Mouse (Mus musculus) heart, embryonic 12.5 days (tissue): ENCODE measurements at regions not wholly inside any gene's neighbourhood (a gene's known extent, or its start where the extent isn't known, plus 50 kb on each side); places are given as distances from the start of the nearest gene placed in this dataset.

ENCODE experiments used
- ATAC-seq: fragments of 200-750 bp; cut with Nextera tagmentation; 2 replicates; pipeline ENCODE4 v1.8.0; 2017; ENCODE audit warnings: moderate TSS enrichment, moderate library complexity; ENCODE audit not compliant: insufficient number of reproducible peaks, low FRiP score
- H3K27ac ChIP-seq: fragments of 300-500 bp; sonication (generic); 2 replicates; pipeline ENCODE4 v1.5.1; 2016; ENCODE audit warnings: mild to moderate bottlenecking, moderate library complexity; ENCODE audit not compliant: poor library complexity, severe bottlenecking
- H3K27me3 ChIP-seq: fragments of 300-500 bp; sonication (generic); replicated peaks from 2 replicates; pipeline ENCODE4 v1.6.1; 2016; ENCODE audit warnings: mild to moderate bottlenecking, moderate library complexity
- H3K36me3 ChIP-seq: fragments of 300-500 bp; sonication (generic); 2 replicates; pipeline ENCODE4 v1.6.1; 2016; ENCODE audit warnings: mild to moderate bottlenecking, moderate library complexity
- H3K4me1 ChIP-seq: fragments of 300-500 bp; sonication (generic); replicated peaks from 2 replicates; pipeline ENCODE4 v1.6.1; 2016; ENCODE audit warnings: mild to moderate bottlenecking
- H3K4me2 ChIP-seq: fragments of 300-500 bp; sonication (generic); 2 replicates; pipeline ENCODE4 v1.6.1; 2016; ENCODE audit warnings: mild to moderate bottlenecking, moderate library complexity
- H3K4me3 ChIP-seq: fragments of 300-500 bp; sonication (generic); 2 replicates; pipeline ENCODE4 v1.5.1; 2016; ENCODE audit warnings: mild to moderate bottlenecking
- H3K9ac ChIP-seq: fragments of 300-500 bp; sonication (generic); 2 replicates; pipeline ENCODE4 v1.6.1; 2016; ENCODE audit warnings: mild to moderate bottlenecking, moderate library complexity
- H3K9me3 ChIP-seq: fragments of 300-500 bp; sonication (generic); replicated peaks from 2 replicates; pipeline ENCODE4 v1.6.1; 2016; ENCODE audit warnings: mild to moderate bottlenecking, moderate library complexity
- WGBS: fragments of 180-500 bp; shearing (Covaris S2); methylation state at CpG from one replicate; pipeline ENCODE4 v1.1.7; 2016; 5-methylcytosine and 5-hydroxymethylcytosine counted together

- Histone ChIP-seq H3K4me3 (no peak overlapping the region), H3K36me3 (no peaks in the 10 kb centered on the region), H3K9me3 (no peaks in the 10 kb centered on the region), H3K27me3 (no peaks in the 10 kb centered on the region), H3K4me1 (no peaks in the 10 kb centered on the region), H3K27ac (no peak overlapping the region), H3K9ac (no peak overlapping the region), H3K4me2 (no peak overlapping the region)
- 75% methylated on average over 13 of the region's 13 CpGs for WGBS
- ATAC-seq, result no peak
Observed at GRCm38 (mm10) chr2:178927038-178927660, 496.8 kb downstream of the Cdh26 start.

DNA sequence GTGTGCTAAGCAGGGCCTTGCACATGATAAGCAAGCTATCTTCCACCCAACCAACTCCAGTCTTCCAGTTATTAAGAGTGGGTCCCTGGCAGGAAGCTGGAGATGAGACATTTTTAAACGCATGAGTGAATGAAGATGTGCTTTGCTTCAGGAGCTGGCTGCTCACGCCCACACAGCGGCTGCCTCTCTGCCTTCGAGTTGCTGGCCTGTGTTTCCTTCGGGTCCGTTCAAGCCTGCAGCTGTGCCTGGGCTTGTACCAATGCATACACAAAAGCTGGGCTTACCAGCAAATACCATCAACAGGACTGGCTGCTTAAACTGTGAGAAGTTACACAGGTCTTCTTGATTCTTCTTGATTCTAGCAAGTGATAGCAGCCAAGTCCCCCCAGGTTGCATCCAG is 498.7 kb downstream of the Cdh26 start:
- H3K4me3 ChIP-seq, result no peak overlapping the region
- H3K27ac ChIP-seq, result no peak overlapping the region
- 81% methylated on average over 6 of the region's 6 CpGs for WGBS
- no peak for ATAC-seq
- H3K4me1 ChIP-seq, result no peaks in the 10 kb centered on the region
- H3K9me3 ChIP-seq, result no peaks in the 10 kb centered on the region
- H3K27me3 ChIP-seq, result no peaks in the 10 kb centered on the region
- H3K36me3 ChIP-seq, result no peaks in the 10 kb centered on the region
- no peak overlapping the region for H3K9ac ChIP-seq
- H3K4me2 ChIP-seq, result no peak overlapping the region

DNA sequence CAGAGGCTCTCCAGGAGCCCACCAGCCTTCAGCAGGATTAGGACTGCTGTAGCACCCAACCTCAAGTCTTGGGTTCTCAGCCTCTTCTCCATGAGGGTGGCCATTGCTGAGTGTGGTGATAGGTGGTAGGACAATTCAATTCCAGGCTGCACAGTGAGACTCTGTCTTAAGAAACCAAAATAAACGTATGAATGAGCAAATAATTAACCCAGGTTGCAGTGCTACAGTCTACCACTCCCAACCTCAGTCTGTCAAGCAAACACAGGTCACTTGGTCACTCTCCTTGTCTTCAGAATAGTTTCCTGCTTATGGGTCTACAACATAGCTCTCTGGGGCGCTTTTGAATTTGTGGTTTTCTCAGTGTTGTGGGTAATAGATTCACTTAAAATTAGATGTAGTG is 499.8 kb downstream of the Cdh26 start:
- H3K4me1 ChIP-seq, result no peaks in the 10 kb centered on the region
- H3K27me3 ChIP-seq, result no peaks in the 10 kb centered on the region
- WGBS, result 61% methylated on average over 2 of the region's 2 CpGs
- no peak overlapping the region for H3K4me2 ChIP-seq
- H3K36me3 ChIP-seq, result no peaks in the 10 kb centered on the region
- H3K9me3 ChIP-seq, result no peaks in the 10 kb centered on the region
- H3K9ac ChIP-seq, result no peak overlapping the region
- ATAC-seq, result no peak
- no peak overlapping the region for H3K27ac ChIP-seq
- H3K4me3 ChIP-seq, result no peak overlapping the region

GRCm38 (mm10) chr2:178948471-178948870 is 493.8 kb upstream of the Cdh4 start:
- no peak overlapping the region for H3K4me3 ChIP-seq
- no peak overlapping the region for H3K4me2 ChIP-seq
- H3K9ac ChIP-seq, result no peak overlapping the region
- no peak for ATAC-seq
- H3K4me1 ChIP-seq, result peaks cover 15% of the 10 kb centered on the region; the same call in 1 of the 2 replicates
- H3K9me3 ChIP-seq, result no peaks in the 10 kb centered on the region
- no peak overlapping the region for H3K27ac ChIP-seq
- no peaks in the 10 kb centered on the region for H3K36me3 ChIP-seq
- WGBS, result 52% methylated on average over 6 of the region's 6 CpGs
- no peaks in the 10 kb centered on the region for H3K27me3 ChIP-seq

GRCm38 (mm10) chr2:178949103-178949502 is 493.1 kb upstream of the Cdh4 start:
- Histone ChIP-seq H3K36me3 (no peaks in the 10 kb centered on the region), H3K9ac (no peak overlapping the region), H3K4me3 (no peak overlapping the region), H3K27ac (no peak overlapping the region), H3K27me3 (no peaks in the 10 kb centered on the region), H3K9me3 (no peaks in the 10 kb centered on the region), H3K4me1 (peaks cover 15% of the 10 kb centered on the region; the same call in 1 of the 2 replicates), H3K4me2 (no peak overlapping the region)
- ATAC-seq, result no peak
- 31% methylated on average over 4 of the region's 4 CpGs for WGBS

GRCm38 (mm10) chr2:178950304-178950703 is 491.9 kb upstream of the Cdh4 start:
- 53% methylated on average over 1 of the region's 1 CpGs for WGBS
- H3K27ac ChIP-seq, result no peak overlapping the region
- no peak overlapping the region for H3K4me3 ChIP-seq

GRCm38 (mm10) chr2:178954420-178955067 is 487.7 kb upstream of the Cdh4 start:
- Histone ChIP-seq H3K9me3 (no peaks in the 10 kb centered on the region), H3K4me3 (no peak overlapping the region), H3K27me3 (no peaks in the 10 kb centered on the region), H3K36me3 (no peaks in the 10 kb centered on the region), H3K27ac (no peak overlapping the region), H3K9ac (no peak overlapping the region), H3K4me1 (peaks cover 8% of the 10 kb centered on the region), H3K4me2 (no peak overlapping the region)
- no peak for ATAC-seq
- 69% methylated on average over 2 of the region's 2 CpGs for WGBS

More at GRCm38 (mm10) chr2:178950304-178950703, 491.9 kb upstream of the Cdh4 start:
- Histone ChIP-seq H3K9ac (no peak overlapping the region), H3K27me3 (no peaks in the 10 kb centered on the region), H3K36me3 (no peaks in the 10 kb centered on the region), H3K4me2 (no peak overlapping the region), H3K4me1 (peaks cover 15% of the 10 kb centered on the region; the same call in 1 of the 2 replicates), H3K9me3 (no peaks in the 10 kb centered on the region)
- ATAC-seq, result no peak

- Histone ChIP-seq H3K27me3 (no peaks in the 10 kb centered on the region), H3K4me2 (no peak overlapping the region), H3K4me3 (no peak overlapping the region), H3K9me3 (no peaks in the 10 kb centered on the region), H3K4me1 (peaks cover 27% of the 10 kb centered on the region), H3K36me3 (no peaks in the 10 kb centered on the region), H3K9ac (no peak overlapping the region), H3K27ac (no peak overlapping the region)
- no peak for ATAC-seq
- 86% methylated on average over 10 of the region's 10 CpGs for WGBS
Observed at GRCm38 (mm10) chr2:178958829-178959228, 483.4 kb upstream of the Cdh4 start.

- Histone ChIP-seq H3K27ac (no peak overlapping the region), H3K36me3 (no peaks in the 10 kb centered on the region), H3K4me3 (no peak overlapping the region), H3K4me2 (no peak overlapping the region), H3K9ac (no peak overlapping the region), H3K27me3 (no peaks in the 10 kb centered on the region), H3K9me3 (no peaks in the 10 kb centered on the region), H3K4me1 (peaks cover 29% of the 10 kb centered on the region)
- ATAC-seq, result no peak
- WGBS, result 53% methylated on average over 6 of the region's 6 CpGs
Observed at GRCm38 (mm10) chr2:178959603-178960002, 482.6 kb upstream of the Cdh4 start.

DNA sequence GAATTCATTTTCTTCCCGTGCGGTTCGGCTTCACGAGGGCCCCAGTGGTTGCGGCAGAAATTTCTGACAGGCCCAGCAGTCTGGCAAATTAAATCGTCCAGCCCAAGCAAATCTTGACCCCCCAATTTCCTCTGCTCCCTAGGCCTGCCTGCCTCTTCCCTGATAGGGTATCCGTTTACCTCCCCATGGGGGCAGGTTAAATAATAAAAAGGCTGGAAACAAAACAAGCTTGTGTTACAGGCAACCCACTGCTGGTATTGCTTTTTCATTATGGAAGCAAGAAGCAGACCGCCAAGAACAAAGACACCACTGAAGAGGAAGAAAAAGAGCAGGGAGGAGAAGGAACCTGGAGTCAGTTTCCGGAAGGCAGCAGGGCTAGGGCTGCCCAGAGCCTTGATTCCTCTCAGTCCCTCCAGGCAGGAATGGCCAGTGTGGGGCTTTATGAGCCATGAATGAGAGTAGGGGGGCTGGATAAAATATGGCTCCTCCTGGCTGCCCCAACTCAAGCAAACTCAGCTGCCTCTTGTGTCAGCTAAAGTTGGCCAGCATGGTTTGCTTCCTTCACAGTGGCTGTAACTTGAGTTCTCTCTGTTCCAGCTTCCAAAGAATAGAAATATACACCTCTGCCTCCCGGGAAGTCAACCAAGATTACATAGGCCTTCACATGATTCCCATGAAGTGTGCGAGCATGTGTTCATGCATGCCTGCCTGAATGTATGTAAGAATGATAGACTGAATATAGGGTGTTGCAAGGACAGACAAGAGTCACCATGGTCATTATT is 474.5 kb upstream of the Cdh4 start:
- 0 out of 2 replicates have a peak, but pooled peaks cover 2% of the 10 kb centered on the region for H3K4me1 ChIP-seq
- no peak for ATAC-seq

GRCm38 (mm10) chr2:178969732-178970131 is 472.5 kb upstream of the Cdh4 start:
- Histone ChIP-seq H3K36me3 (no peaks in the 10 kb centered on the region), H3K9me3 (no peaks in the 10 kb centered on the region), H3K27ac (no peak overlapping the region), H3K4me2 (no peak overlapping the region), H3K27me3 (no peaks in the 10 kb centered on the region), H3K4me3 (no peak overlapping the region), H3K4me1 (no peaks in the 10 kb centered on the region), H3K9ac (no peak overlapping the region)
- 73% methylated on average over 10 of the region's 10 CpGs for WGBS
- no peak for ATAC-seq

More for the DNA sequence above, 474.5 kb upstream of the Cdh4 start:
- no peak overlapping the region for H3K27ac ChIP-seq
- H3K4me3 ChIP-seq, result no peak overlapping the region
- H3K36me3 ChIP-seq, result no peaks in the 10 kb centered on the region
- H3K9ac ChIP-seq, result no peak overlapping the region
- no peak overlapping the region for H3K4me2 ChIP-seq
- H3K9me3 ChIP-seq, result no peaks in the 10 kb centered on the region
- 76% methylated on average over 11 of the region's 11 CpGs for WGBS
- H3K27me3 ChIP-seq, result no peaks in the 10 kb centered on the region
